ENCODE assay signal across 24 mouse cellular contexts in genomic region chr19:42167489-42167888, GRCm38 (mm10). TPM values are rescaled to one million over a fixed set of nuclear protein-coding genes. Genes with fewer than 3 reads are reported as not detected.
DNase-seq lines count a peak whose midpoint lies in the region; ATAC-seq and TF ChIP-seq lines count a peak whose summit lies in the region.
"Had no signal": no experiment of that assay in that cellular context is flagged by ENCODE, and none has a peak within 500 bp of the region (broad histone marks: within the 10 kb centered on the region; RNA-seq: fewer than 3 reads in every experiment).

No protein-coding gene starts in this region.

- no peak for TF ChIP-seq EP300 in liver, postnatal 0 days (IDR thresholded peaks at IDR 0.05; ENCODE audit: low read depth)

- peak; percentile 48 for DNase-seq in cerebellum, adult 11-12 months
- peak; percentile 10 for DNase-seq in liver, postnatal 0 days
- no peak for DNase-seq in liver, embryonic 11.5 days (ENCODE audit: low spot score)
- DNase-seq in gonadal fat pad, adult 2 months (ENCODE audit: low read depth), result peak; percentile 65
- DNase-seq in lung, postnatal 4 days, result no peak
- DNase-seq: adrenal gland, postnatal 25 days; cerebellum, adult 2 months; cerebellum, postnatal 14 days; forebrain, postnatal 0 days; gastrocnemius, adult 2 months; gastrocnemius, postnatal 14 days; heart, adult 18-20 months; heart, postnatal 10 days; heart, postnatal 36 days had no signal

- H3K4me2 ChIP-seq in liver, postnatal 0 days (ENCODE audit: low read depth, low read length), result no peak overlapping the region
- no peak overlapping the region for H3K4me2 ChIP-seq in liver, embryonic 11.5 days
- H3K4me2 ChIP-seq: heart, embryonic 12.5 days; heart, embryonic 15.5 days; hindbrain, embryonic 13.5 days; intestine, embryonic 15.5 days had no signal

- H3K27ac ChIP-seq in liver, postnatal 0 days (ENCODE audit: low read depth), result no peak overlapping the region
- H3K27ac ChIP-seq in liver, embryonic 11.5 days (ENCODE audit: low read depth, low read length), result no peak overlapping the region
- H3K27ac ChIP-seq: gastrocnemius, adult 2 months; heart, embryonic 15.5 days; hindbrain, embryonic 10.5 days; hindbrain, embryonic 13.5 days; intestine, embryonic 15.5 days had no signal

- no peak for TF ChIP-seq CTCF in liver, postnatal 0 days (IDR thresholded peaks at IDR 0.05; ENCODE audit: low read depth)

- no peak overlapping the region for H3K4me3 ChIP-seq in liver, postnatal 0 days (ENCODE audit: low read depth, low read length)
- H3K4me3 ChIP-seq in liver, embryonic 11.5 days (ENCODE audit: low read depth, low read length), result no peak overlapping the region
- H3K4me3 ChIP-seq: gastrocnemius, adult 2 months; heart, embryonic 12.5 days; heart, embryonic 15.5 days; hindbrain, embryonic 10.5 days; hindbrain, embryonic 13.5 days; intestine, embryonic 15.5 days had no signal

- H3K4me1 ChIP-seq in liver, postnatal 0 days (ENCODE audit: insufficient read depth), result peaks cover 23% of the 10 kb centered on the region
- H3K4me1 ChIP-seq in liver, embryonic 11.5 days (replicated peaks; ENCODE audit: control insufficient read depth, insufficient read depth, low read length), result peaks cover 4% of the 10 kb centered on the region

- H3K36me3 ChIP-seq in liver, postnatal 0 days (replicated peaks; ENCODE audit: insufficient read depth, low read length), result no peaks in the 10 kb centered on the region
- no peaks in the 10 kb centered on the region for H3K36me3 ChIP-seq in liver, embryonic 11.5 days (ENCODE audit: control insufficient read depth, insufficient read depth, low read length)
- H3K36me3 ChIP-seq: heart, embryonic 12.5 days; heart, embryonic 15.5 days; hindbrain, embryonic 10.5 days; hindbrain, embryonic 13.5 days; intestine, embryonic 15.5 days had no signal

- H3K27me3 ChIP-seq in liver, postnatal 0 days (ENCODE audit: insufficient read depth, low read length), result 0 out of 2 replicates have a peak, but pooled peaks cover 4% of the 10 kb centered on the region
- 0 out of 2 replicates have a peak, but pooled peaks cover 8% of the 10 kb centered on the region for H3K27me3 ChIP-seq in liver, embryonic 11.5 days (replicated peaks; ENCODE audit: control insufficient read depth, insufficient read depth, low read length)

- H3K9ac ChIP-seq in liver, postnatal 0 days (replicated peaks), result no peak overlapping the region
- no peak overlapping the region for H3K9ac ChIP-seq in liver, embryonic 11.5 days (ENCODE audit: low read depth, low read length)
- H3K9ac ChIP-seq: forebrain, postnatal 0 days; heart, embryonic 12.5 days; heart, embryonic 15.5 days; hindbrain, embryonic 13.5 days; intestine, embryonic 15.5 days had no signal

- no peak for ATAC-seq in cerebellum, adult (ENCODE audit: insufficient number of reproducible peaks, low FRiP score, low TSS enrichment)
- no peak for ATAC-seq in liver, postnatal 0 days
- no peak for ATAC-seq in liver, embryonic 11.5 days (replicated peaks; ENCODE audit: low FRiP score)
- ATAC-seq: CD4-positive, CD25-positive, alpha-beta regulatory T cell, adult 4 months; forebrain, embryonic 14.5 days; forebrain, postnatal 0 days; hindbrain, embryonic 16.5 days; intestine, embryonic 15.5 days had no signal

- 67% methylated on average over 9 of the region's 9 CpGs for WGBS in liver, postnatal 0 days (ENCODE audit: insufficient replicate concordance)
- 62% methylated on average over 9 of the region's 9 CpGs for WGBS in liver, embryonic 11.5 days

- no peaks in the 10 kb centered on the region for H3K9me3 ChIP-seq in liver, postnatal 0 days (ENCODE audit: low read length)
- H3K9me3 ChIP-seq in liver, embryonic 11.5 days (ENCODE audit: control insufficient read depth, low read length), result no peaks in the 10 kb centered on the region
- H3K9me3 ChIP-seq: heart, embryonic 12.5 days; heart, embryonic 15.5 days; hindbrain, embryonic 10.5 days; hindbrain, embryonic 13.5 days; intestine, embryonic 15.5 days had no signal

RNA-seq across cellular contexts. Expression of gene Zfyve27, which starts 3.7 kb away (rescaled TPM):
- 8.0 and 8.5 TPM in 2 replicates for polyA plus RNA-seq in liver, postnatal 0 days (2015; fragmentation: Nextera tagmentation; extraction: Ambion mirVana)
- polyA plus RNA-seq in liver, embryonic 11.5 days (2014; fragmentation: Nextera tagmentation; extraction: Ambion mirVana), result 15.2 and 15.8 TPM in 2 replicates
- 49.5 and 61.8 TPM in 2 replicates for polyA plus RNA-seq in gonadal fat pad, adult 2 months (2012; rRNA removed)

RNA-seq across cellular contexts. Expression of gene Marveld1, which starts 20.3 kb away (rescaled TPM):
- polyA plus RNA-seq in liver, postnatal 0 days (2015; fragmentation: Nextera tagmentation; extraction: Ambion mirVana), result 4.7 and 6.6 TPM in 2 replicates
- 4.3 and 5.4 TPM in 2 replicates for polyA plus RNA-seq in liver, embryonic 11.5 days (2014; fragmentation: Nextera tagmentation; extraction: Ambion mirVana)
- polyA plus RNA-seq in gonadal fat pad, adult 2 months (2012; rRNA removed), result 58.9 and 67.2 TPM in 2 replicates

RNA-seq across cellular contexts. Expression of gene Sfrp5, which starts 34.6 kb away (rescaled TPM):
- polyA plus RNA-seq in liver, postnatal 0 days (2015; fragmentation: Nextera tagmentation; extraction: Ambion mirVana), result not detected in 2 replicates
- polyA plus RNA-seq in liver, embryonic 11.5 days (2014; fragmentation: Nextera tagmentation; extraction: Ambion mirVana), result 3.5 and 5.2 TPM in 2 replicates
- 10.8 and 92.7 TPM in 2 replicates for polyA plus RNA-seq in gonadal fat pad, adult 2 months (2012; rRNA removed)
- polyA plus RNA-seq: C2C12; CD4-positive, CD25-positive, alpha-beta regulatory T cell, adult 4 months had no signal

RNA-seq across cellular contexts. Expression of gene Avpi1, which starts 38.6 kb away (rescaled TPM):
- polyA plus RNA-seq in liver, postnatal 0 days (2015; fragmentation: Nextera tagmentation; extraction: Ambion mirVana), result 50.0 and 58.5 TPM in 2 replicates
- polyA plus RNA-seq in liver, embryonic 11.5 days (2014; fragmentation: Nextera tagmentation; extraction: Ambion mirVana), result 19.9 and 21.6 TPM in 2 replicates
- polyA plus RNA-seq in gonadal fat pad, adult 2 months (2012; rRNA removed), result 27.9 and 30.4 TPM in 2 replicates

Comparison
In these comparisons a context has a peak if more than half of its experiments do, and no peak if none do; other contexts are left out.
1. DNase-seq: peak in cerebellum, adult 11-12 months (single experiment), liver, postnatal 0 days (single experiment) and gonadal fat pad, adult 2 months (single experiment); none in liver, embryonic 11.5 days (single experiment) and lung, postnatal 4 days (0 of 2).